Mouse (Mus musculus) lung, postnatal 0 days (tissue): ENCODE measurements around the gene Ccr3.

Source experiments
- CTCF ChIP-seq: IDR thresholded peaks from 2 replicates; pipeline ENCODE4 v1.5.1; 2016; ENCODE audit warnings: antibody characterized with exemption, mild to moderate bottlenecking
- EP300 ChIP-seq: IDR thresholded peaks from 2 replicates; pipeline ENCODE4 v1.6.1; 2016; ENCODE audit warnings: antibody characterized with exemption, mild to moderate bottlenecking, control low read depth

DNA sequence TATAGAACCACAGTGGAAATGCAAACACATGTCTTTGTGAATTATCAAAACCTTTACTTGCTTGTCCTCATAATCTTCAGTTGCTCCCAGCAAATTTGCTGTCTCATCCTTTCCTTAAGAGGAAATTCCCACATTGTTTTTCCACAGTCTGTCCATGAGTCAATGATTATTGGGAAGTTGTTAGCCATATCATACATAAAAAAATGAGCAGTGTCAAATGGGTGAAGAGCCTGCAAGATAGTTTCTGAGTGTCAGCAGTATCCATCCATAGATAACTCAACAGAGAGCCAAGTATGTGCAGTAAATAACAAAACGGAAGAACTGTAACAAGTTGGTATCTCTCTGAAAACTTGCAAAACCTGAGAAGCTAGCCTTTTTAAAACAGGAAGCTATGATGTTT, at the start of gene Ccr3:
- TF ChIP-seq CTCF (no peak), EP300 (no peak)
